Mouse (Mus musculus) megakaryocyte-erythroid progenitor cell, adult 5-6 weeks (primary cell): Measurements from ENCODE around the gene Lnx2. TPM values are rescaled to one million over a fixed set of nuclear protein-coding genes. Genes with fewer than 3 reads are reported as not detected.

Experiments used
- ATAC-seq: replicated peaks from 2 replicates; pipeline ENCODE4 v1.8.0; 2016; ENCODE audit warnings: mild to moderate bottlenecking, inconsistent platforms; ENCODE audit not compliant: severe bottlenecking, poor library complexity, low FRiP score, low TSS enrichment
- total RNA-seq, 2 experiments: library from RNA; stranded (forward) in 1 of 2; stranded (reverse) in 1 of 2; fragments of 200-1000, 215-1000 nt in 1 of 2; fragments of >200 nt in 1 of 2; fragmentation: Nextera tagmentation in 1 of 2; gene quantifications; 2 replicates each; pipeline ENCODE4 v1.2.3; 2014 to 2017

Lnx2 gene
- total RNA-seq, 2 experiments from 2014 or later: 7.2 to 7.9 TPM

GRCm38 (mm10) chr5:147054747-147055270 lies 21.6 kb downstream of the Lnx2 start:
- peak; percentile 61 for ATAC-seq

- ATAC-seq: no peak
Measured at GRCm38 (mm10) chr5:147054328-147054727, 22.1 kb downstream of the Lnx2 start.

- ATAC-seq: no peak
Measured at GRCm38 (mm10) chr5:147053481-147053880, 22.9 kb downstream of the Lnx2 start.

GRCm38 (mm10) chr5:147053071-147053470 lies 23.3 kb downstream of the Lnx2 start:
- ATAC-seq: no peak

- ATAC-seq: no peak
Measured at GRCm38 (mm10) chr5:147052309-147052558, 24.2 kb downstream of the Lnx2 start.

- no peak for ATAC-seq
Measured at GRCm38 (mm10) chr5:147051500-147052308, 24.7 kb downstream of the Lnx2 start.

GRCm38 (mm10) chr5:147050816-147051499 lies 25.4 kb downstream of the Lnx2 start:
- no peak for ATAC-seq

- ATAC-seq: no peak
Measured at GRCm38 (mm10) chr5:147049544-147050209, 26.7 kb downstream of the Lnx2 start.

GRCm38 (mm10) chr5:147045929-147046328 lies 30.5 kb downstream of the Lnx2 start:
- ATAC-seq: no peak

- no peak for ATAC-seq
Measured at GRCm38 (mm10) chr5:147045311-147045710, 31.1 kb downstream of the Lnx2 start.

GRCm38 (mm10) chr5:147043240-147043844 lies 33.0 kb downstream of the Lnx2 start:
- no peak for ATAC-seq

- ATAC-seq: no peak
Measured at GRCm38 (mm10) chr5:147041965-147042937, 34.1 kb downstream of the Lnx2 start.

- no peak for ATAC-seq
Measured at GRCm38 (mm10) chr5:147039394-147039793, 37.0 kb downstream of the Lnx2 start.

- ATAC-seq: no peak
Measured at GRCm38 (mm10) chr5:147037601-147038000, 38.8 kb downstream of the Lnx2 start.

- no peak for ATAC-seq
Measured at GRCm38 (mm10) chr5:147036661-147037060, 39.7 kb downstream of the Lnx2 start.

GRCm38 (mm10) chr5:147036028-147036427 lies 40.4 kb downstream of the Lnx2 start:
- no peak for ATAC-seq

- ATAC-seq: no peak
Measured at GRCm38 (mm10) chr5:147035301-147035700, 41.1 kb downstream of the Lnx2 start.

GRCm38 (mm10) chr5:147034283-147034682 lies 42.1 kb downstream of the Lnx2 start:
- ATAC-seq: no peak

GRCm38 (mm10) chr5:147033155-147033554 lies 43.2 kb downstream of the Lnx2 start:
- ATAC-seq: no peak
